Mouse (Mus musculus) urinary bladder, adult 18-20 months (tissue): ENCODE results near the gene Sgk1.

Experiments used
- DNase-seq, 2 experiments: peaks; one replicate each; pipeline ENCODE4 v3.0.0; 2022; ENCODE audit warnings: low spot score in 2 of 2, mixed read lengths in 2 of 2

Gene Sgk1

GRCm38 (mm10) chr10:21998503-21999180, 116.7 kb downstream of the Sgk1 start:
- no peak for DNase-seq

- no peak for DNase-seq
Measured at GRCm38 (mm10) chr10:22000491-22001306, 118.7 kb downstream of the Sgk1 start.

DNA sequence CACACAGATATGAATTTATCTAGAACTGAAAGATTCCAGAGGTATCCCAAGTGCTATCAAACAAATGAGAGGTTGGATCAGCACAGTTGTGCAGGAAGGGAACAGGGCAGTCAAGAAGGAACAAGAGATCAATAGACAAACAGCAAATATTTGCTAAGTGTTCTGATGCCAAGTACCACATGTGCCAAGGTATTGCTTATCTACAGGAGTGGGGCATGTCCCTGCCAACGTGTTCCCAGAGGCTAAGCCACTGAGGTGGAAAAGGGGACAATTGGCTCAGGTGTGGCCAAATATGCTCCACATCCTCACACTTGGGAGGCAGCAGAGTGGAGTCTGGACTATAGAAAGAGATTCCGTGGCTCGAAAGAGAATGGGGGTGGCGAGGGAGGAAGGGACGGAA, 119.6 kb downstream of the Sgk1 start:
- no peak for DNase-seq

- no peak for DNase-seq
Measured at GRCm38 (mm10) chr10:22004763-22005162, 122.8 kb downstream of the Sgk1 start.

GRCm38 (mm10) chr10:22007160-22007801, 125.3 kb downstream of the Sgk1 start:
- DNase-seq, result no peak

DNA sequence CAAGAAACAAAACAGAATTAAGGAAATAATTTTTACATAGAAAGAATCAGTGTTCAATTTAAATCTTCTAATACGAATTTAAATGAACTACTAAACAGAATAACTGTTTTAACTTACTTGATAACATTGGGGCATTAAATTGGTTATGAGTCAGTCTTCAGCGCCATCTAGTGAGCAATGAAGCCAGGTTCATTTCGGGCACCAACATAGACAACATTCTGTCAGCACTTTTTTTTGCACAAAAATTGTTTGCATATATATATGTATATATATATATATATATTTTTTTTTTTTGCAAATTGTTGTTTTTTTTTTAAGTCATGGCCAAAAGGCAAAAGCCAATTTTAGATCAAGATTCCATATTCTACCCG, 125.8 kb downstream of the Sgk1 start:
- DNase-seq, result no peak

- DNase-seq, result peak in 1 of 2 experiments; percentile 46
Measured at GRCm38 (mm10) chr10:22010088-22010818, 128.3 kb downstream of the Sgk1 start.

DNA sequence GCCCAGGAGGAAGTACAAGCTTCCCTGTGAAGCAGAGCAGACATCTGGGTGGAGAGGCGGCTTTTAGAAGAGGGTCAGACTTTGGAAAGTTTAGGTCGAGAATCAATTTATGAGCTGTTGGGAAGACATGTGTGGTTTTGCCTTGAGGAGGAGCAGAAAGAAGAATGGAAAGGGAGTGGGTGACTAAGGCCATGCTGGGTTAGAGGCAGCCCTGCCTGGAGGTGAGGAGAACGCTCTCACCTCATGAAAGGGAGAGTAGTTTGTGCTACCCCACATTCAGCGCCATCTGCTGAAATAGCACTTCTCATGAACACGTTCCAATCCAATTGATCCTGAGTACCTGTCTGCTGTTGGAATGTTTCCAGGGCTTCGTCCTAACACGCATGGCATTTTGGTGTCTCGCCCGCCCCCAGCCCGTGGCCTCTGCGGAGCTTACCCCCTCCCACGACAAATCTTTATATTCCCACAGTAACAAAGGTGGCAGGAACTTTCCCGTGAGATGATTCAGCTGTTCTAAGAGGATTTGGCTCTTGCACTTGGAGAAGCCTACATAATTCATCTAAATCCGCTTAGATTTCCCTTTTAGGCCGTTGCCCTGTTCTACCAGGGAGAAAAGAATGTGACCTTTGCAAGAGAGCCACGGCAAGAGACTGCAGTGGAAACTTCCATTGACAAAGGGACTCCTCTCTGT, 135.6 kb downstream of the Sgk1 start:
- DNase-seq, result no peak

GRCm38 (mm10) chr10:22018618-22019017, 136.6 kb downstream of the Sgk1 start:
- DNase-seq, result no peak

DNA sequence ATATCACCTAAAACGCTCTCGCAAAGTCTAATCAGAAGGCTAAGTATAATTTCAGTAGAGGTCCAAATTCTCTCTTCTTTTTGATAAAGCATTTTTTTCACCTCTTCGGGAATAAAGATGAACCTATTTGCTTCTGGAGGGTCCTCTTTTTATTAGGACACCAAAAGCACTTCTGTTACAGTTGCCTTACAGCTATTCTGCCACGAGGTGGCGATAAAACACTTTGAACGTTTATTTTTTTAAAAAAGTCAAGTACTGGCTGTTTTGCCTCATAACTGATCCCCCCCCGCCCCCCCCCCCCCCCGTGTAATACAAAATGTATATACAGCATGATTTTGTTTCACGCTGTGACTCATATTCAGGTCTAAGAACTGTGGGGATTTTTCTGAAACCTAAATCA, 152.3 kb downstream of the Sgk1 start:
- no peak for DNase-seq

- DNase-seq, result peak; percentile 18 to 19
Measured at GRCm38 (mm10) chr10:22036256-22036655, 154.3 kb downstream of the Sgk1 start.
